Mouse (Mus musculus) 3T3-L1 (cell line): ENCODE measurements at regions not wholly inside any gene's neighbourhood (a gene's known extent, or its start where the extent isn't known, plus 50 kb on each side); places are given as distances from the start of the nearest gene placed in this dataset.

Experiments
- DNase-seq: peaks from one replicate; pipeline ENCODE4 v3.0.0-alpha.2; 2015; ENCODE audit warnings: low read depth, low spot score

- DNase-seq = no peak
Observed at GRCm38 (mm10) chr4:75741585-75741984, 463.5 kb upstream of the Dmac1 start.

DNA sequence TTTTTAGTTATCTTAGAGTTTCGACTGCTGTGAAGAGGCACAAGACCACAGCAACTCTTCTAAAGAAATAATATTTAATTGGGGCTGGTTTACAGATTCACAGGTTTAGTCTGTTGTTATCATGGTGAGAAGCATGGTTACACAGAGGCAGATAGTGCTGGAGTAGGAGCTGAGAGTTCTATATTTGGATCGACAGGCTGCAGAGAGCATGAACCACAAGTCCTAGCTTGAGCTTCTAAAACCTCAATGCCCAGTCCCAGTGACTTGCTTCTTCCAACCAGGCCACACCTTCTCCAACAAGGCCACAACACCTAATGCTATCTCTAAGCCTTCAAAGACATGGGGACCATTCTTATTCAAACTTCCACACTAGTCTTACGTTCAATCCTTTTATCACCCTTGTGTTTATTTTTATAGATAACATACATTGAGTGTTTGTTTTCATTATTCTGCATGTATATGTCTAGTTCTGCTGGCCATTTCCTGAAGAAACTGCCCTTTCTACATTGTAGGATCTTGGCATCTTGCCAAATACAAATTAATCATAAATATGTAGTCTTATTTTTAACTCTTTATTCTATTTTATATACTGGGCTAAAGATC is 452.8 kb upstream of the Dmac1 start:
- no peak for DNase-seq

DNA sequence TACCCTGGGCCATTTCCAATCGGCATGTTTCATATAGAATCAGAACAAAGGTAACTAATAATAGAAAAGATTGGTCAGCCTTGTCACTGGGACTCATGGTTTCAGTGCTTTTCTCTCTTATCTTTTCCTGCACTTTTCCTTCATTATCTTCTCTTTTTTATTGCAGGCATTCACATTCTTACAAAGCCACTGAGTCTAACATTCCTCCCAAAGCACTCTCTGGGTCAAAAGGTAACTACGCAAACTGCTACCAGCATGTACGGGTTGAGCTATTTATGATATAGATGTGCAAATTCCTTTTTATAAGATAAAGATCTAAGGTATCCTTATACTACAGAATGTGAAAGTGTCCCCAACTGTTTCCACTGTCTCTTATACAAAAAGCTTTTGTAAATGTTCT is 436.5 kb upstream of the Dmac1 start:
- DNase-seq = no peak

GRCm38 (mm10) chr4:75713960-75714359 is 435.9 kb upstream of the Dmac1 start:
- peak; percentile 7 for DNase-seq

DNA sequence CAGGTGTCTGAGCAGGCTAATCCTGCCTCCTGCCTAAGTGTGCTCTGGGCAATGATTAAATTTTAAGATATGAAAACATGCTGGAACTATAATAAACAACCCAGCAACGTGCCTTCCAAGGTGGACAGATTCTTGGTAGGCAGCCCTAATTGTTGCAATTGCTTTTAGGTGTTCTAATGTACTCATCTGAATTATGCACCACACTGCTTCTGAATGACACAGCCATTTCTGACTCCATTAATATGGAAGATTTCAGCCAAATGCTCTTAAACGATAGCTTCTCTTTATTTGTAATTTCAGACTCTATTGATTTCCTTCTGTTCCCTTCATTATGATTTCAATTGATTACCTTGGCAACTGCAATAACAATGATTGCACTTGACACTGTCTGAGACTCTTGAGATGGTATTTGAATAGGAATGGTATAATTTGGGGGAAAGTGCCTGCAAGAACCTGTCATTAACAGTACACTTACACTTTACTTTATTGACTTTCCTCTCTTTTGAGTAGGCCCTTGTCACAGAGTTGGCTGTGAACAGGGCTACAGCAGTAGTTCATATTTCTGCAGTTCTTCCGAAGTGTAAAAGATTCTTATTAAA is 422.8 kb upstream of the Dmac1 start:
- no peak for DNase-seq

DNA sequence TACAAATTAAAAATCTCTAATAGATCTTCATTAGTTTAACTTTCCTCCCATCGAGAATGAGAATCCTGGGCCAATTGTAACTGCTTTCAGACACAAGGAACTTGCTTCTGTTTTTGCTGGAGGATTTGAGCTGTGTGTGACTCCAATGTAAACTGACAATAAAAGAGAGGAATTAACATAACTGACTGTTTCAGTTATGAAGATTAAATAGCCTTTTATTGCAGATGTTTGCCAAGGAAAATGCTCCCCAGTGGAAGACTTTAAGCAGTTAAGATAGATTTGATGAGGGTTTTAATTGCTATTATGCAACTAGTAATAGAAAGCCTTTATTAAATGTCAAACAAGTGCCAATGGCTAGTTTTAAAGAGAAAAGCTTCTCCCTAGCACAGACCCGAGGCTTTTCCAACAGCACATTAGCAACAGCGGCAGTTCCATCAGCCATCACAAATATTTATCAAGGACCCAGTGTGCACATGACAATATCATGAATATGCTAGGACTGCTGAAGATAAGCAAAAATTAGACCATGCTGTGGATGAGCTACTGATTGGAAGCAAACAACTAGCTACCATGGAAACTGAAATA is 398.6 kb upstream of the Dmac1 start:
- no peak for DNase-seq

DNA sequence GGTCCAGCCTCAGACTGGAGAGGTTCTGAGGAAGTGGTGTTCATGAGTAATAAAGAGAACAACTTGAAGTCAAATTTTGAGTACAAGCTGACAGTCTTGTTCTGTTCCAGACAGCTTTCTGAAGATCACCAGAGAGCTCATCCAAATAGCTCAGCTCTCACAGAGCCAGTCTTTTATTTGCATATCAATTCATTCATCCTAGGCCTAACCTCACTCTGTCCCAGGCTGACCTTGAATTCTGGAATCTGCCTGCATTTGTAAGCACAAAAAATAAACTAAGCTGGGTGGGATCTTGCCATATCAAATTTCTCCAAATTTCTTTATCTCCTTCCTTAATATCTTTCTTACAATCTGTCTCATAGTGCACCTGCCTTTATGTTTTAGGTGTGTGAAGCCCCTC is 362.9 kb upstream of the Dmac1 start:
- DNase-seq = no peak

DNA sequence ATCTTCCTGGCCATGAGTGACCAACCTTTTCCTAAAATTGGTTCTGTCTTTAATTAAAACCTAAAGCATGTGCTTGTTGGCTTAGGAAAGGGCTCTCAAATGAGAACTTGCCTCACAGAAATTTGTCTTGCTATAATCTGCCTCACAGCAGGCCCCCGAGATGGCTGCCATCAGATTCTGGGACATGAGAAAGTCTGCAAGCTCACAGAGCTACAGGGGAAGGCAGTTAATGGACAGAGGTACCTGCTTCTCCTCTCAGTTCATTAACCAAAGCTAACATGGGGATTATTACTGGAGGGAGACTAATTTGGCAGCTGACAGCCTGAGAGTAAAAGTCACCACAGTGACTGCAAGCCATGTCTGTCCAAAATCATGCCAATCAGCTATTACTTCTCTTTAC is 358.5 kb upstream of the Dmac1 start:
- DNase-seq = no peak

DNA sequence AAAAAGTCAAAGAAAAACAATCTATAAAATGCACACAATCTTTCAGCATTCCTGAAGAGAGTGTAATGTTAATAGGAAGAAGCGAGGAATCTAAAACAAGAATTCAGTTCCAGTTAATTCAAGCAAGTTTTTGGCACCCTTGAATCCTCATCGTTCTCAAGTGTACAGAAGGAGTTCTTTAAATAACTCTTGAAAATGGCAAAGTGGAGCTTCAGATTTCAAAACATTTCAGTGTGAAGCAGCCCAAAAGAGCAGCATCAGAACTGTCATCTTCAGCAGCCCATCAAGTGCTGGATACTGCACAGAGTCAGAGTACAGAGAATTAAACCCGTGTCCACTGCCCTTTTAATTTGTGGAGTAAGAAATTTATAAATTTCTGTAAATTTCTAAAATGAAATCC is 311.8 kb upstream of the Dmac1 start:
- no peak for DNase-seq

GRCm38 (mm10) chr4:75588095-75588875 is 310.2 kb upstream of the Dmac1 start:
- no peak for DNase-seq

GRCm38 (mm10) chr4:75579865-75580264 is 301.8 kb upstream of the Dmac1 start:
- DNase-seq = no peak

- no peak for DNase-seq
Observed at GRCm38 (mm10) chr4:75572603-75573002, 294.5 kb upstream of the Dmac1 start.

DNA sequence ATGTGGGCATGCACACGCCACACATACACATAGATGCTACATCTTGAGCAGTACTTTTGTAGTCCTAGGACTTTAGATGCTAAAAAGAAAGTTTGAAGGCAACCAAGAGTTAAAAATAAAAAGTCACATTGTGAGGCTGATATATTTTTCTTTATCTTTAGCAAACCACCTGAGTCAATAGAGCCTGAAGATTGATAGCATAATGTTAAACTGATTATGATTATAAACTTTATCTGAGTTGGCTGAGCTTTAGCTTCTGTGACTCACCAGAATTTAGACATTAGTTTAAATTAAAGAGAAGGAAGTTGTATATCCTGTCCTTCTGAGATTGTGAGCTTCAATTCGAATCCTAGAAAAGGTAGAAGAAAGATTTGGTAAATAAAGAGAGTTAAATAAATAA is 289.5 kb upstream of the Dmac1 start:
- no peak for DNase-seq

GRCm38 (mm10) chr4:75562480-75562879 is 284.4 kb upstream of the Dmac1 start:
- no peak for DNase-seq

DNA sequence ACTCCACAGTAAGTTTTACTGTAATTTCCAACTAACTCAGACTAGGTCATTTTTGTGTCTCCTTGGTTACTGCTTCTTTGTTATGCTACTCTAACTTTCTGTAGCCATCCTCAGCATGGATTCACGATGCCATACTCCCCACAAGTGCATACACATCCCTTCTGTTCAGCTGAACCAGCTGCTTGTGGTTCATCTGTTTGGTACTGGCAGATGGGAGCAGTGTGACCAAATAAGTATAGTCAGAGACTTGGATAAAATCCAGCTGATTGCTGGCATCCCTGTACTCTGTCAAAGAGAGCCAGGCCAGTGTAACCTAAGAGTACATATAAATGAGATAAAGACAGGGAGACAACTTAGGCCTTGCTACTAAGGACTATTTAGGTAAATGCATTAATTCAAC is 283.7 kb upstream of the Dmac1 start:
- DNase-seq = no peak

GRCm38 (mm10) chr4:75537787-75538186 is 259.7 kb upstream of the Dmac1 start:
- no peak for DNase-seq

DNA sequence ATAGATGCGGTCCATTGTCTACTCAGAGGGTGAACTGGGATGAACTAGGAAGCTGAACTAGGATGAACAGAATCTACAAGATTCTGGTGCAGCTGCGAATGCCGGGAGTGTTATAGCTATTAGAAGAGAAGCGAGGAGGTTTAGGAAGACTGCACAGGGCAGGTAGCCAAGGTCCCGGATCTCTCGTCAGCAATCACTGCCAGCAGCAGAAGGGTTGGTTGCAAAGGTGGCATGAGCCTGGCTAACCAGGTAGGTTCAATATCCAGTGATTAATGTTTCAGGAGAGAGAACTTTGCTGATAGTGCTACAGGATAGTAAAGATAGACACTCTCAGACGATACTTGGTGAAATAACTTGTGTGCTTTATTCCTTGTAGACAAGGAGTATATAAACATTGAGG is 257.0 kb upstream of the Dmac1 start:
- no peak for DNase-seq

DNA sequence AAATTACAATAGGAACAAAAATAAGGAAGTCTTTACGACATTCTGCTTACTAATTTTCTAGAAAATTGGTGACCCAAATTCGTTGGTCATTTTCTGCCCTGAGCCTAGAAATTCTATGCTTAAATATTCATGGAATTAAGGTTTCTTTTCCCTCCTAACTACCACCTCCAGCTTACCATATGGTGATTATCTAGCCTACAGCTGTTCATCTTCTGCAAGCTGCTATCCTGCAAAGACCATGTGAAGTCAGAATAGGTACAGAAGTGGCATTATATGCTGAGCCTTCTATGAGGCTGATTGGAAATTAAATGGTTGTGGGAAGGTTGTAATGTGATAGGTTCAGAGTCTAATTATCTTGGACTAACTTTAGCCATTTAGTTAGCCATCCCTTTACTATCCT is 251.5 kb upstream of the Dmac1 start:
- no peak for DNase-seq

DNA sequence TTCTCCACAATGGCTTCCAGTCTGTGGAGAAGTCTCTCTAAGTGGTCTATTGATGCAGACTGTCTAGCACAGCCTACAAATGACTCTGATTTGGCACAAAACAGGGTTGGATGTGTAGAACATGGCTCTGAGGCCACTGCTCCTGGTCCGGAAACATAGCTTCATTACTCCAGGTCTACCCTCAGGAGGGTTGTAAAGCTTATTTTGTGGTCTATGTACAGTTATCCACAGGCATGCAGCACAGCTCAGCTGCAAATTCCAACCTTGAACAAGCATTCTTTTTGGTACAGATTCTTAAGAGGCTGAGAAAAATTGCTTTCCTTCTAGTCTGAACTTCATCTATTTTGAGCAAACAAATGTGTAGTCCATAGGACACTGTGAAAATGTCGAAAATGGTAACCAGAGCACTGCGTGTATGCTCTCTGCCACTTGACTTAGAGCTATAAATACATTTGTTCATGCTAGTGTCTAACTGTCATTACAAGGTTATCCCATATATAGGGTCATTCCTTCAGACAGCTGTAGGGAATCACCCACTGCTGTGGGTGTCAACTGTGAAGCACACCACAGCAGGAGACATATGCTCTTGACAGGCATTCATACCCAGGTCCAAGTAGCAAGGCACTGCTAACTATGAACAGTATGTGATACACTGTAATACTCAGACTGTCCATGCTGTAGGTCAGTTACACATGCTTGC is 239.5 kb upstream of the Dmac1 start:
- DNase-seq = no peak
